Mouse (Mus musculus) urinary bladder, postnatal 25 days (tissue): ENCODE results near the gene Gm47985.
"Not testable (repeated sequence)": the region's sequence is repeated elsewhere in the genome, so short reads cannot be mapped to it uniquely, and the experiment has no call there.

Experiments
- DNase-seq: peaks from one replicate; pipeline ENCODE4 v3.0.0; 2022; ENCODE audit warnings: low spot score

Gene Gm47985

GRCm38 (mm10) chr1:151182266-151182665 lies at the start of gene Gm47985:
Gene Gm47985 (plus strand): TSS chr1:151182537.
- DNase-seq, result not testable (repeated sequence)

- no peak for DNase-seq
Measured at GRCm38 (mm10) chr1:151132686-151133085, 49.7 kb upstream of the Gm47985 start.

GRCm38 (mm10) chr1:151138388-151138787 lies 43.9 kb upstream of the Gm47985 start:
- DNase-seq, result no peak

- no peak for DNase-seq
Measured at GRCm38 (mm10) chr1:151140956-151141355, 41.4 kb upstream of the Gm47985 start.

GRCm38 (mm10) chr1:151144471-151145146 lies 37.7 kb upstream of the Gm47985 start:
- no peak for DNase-seq

GRCm38 (mm10) chr1:151147801-151148200 lies 34.5 kb upstream of the Gm47985 start:
- DNase-seq, result no peak

GRCm38 (mm10) chr1:151150211-151150610 lies 32.1 kb upstream of the Gm47985 start:
- DNase-seq, result no peak

- DNase-seq, result no peak
Measured at GRCm38 (mm10) chr1:151151089-151151488, 31.2 kb upstream of the Gm47985 start.

- DNase-seq, result no peak
Measured at GRCm38 (mm10) chr1:151153056-151153652, 29.2 kb upstream of the Gm47985 start.

- not testable (repeated sequence) for DNase-seq
Measured at GRCm38 (mm10) chr1:151154131-151154530, 28.2 kb upstream of the Gm47985 start.

GRCm38 (mm10) chr1:151156129-151156528 lies 26.2 kb upstream of the Gm47985 start:
- DNase-seq, result no peak

GRCm38 (mm10) chr1:151156777-151157632 lies 25.3 kb upstream of the Gm47985 start:
- DNase-seq, result no peak

GRCm38 (mm10) chr1:151157963-151158856 lies 24.1 kb upstream of the Gm47985 start:
- DNase-seq, result no peak

GRCm38 (mm10) chr1:151158857-151159510 lies 23.4 kb upstream of the Gm47985 start:
- no peak for DNase-seq

GRCm38 (mm10) chr1:151166031-151166430 lies 16.3 kb upstream of the Gm47985 start:
- DNase-seq, result no peak

GRCm38 (mm10) chr1:151167297-151168047 lies 14.9 kb upstream of the Gm47985 start:
- no peak for DNase-seq

GRCm38 (mm10) chr1:151168637-151169036 lies 13.7 kb upstream of the Gm47985 start:
- no peak for DNase-seq

- DNase-seq, result no peak
Measured at GRCm38 (mm10) chr1:151171572-151172461, 10.5 kb upstream of the Gm47985 start.
